Mouse (Mus musculus) lung, adult 10 weeks (tissue): ENCODE results near the gene Ddx19a. TPM values are rescaled to one million over a fixed set of nuclear protein-coding genes. Genes with fewer than 3 reads are reported as not detected.

ENCODE experiments used
- polyA plus RNA-seq: library from polyadenylated mRNA; stranded (reverse); fragments of 350-450 nt; fragmentation: Illumina TruSeq; extraction: RNeasy Lipid Tissue Mini Kit (QIAGEN cat#74804); gene quantifications from one replicate; pipeline ENCODE4 v1.2.3, GENCODE M21; 2014; ENCODE audit warnings: low read depth, low replicate concordance; ENCODE audit not compliant: insufficient read depth

Ddx19a gene
- 18.5 TPM for polyA plus RNA-seq

GRCm38 (mm10) chr8:110997547-110998531 is at the start of gene Ddx19a:
Ddx19a (minus strand) TSS chr8:110997800.

GRCm38 (mm10) chr8:111032916-111033315 is 35.3 kb upstream of the Ddx19a start, which contains the start of gene Aars:
Aars (plus strand) TSS chr8:111033144.

GRCm38 (mm10) chr8:111031572-111031971 is 34.0 kb upstream of the Ddx19a start, which contains the start of gene Ddx19b:
Ddx19b (minus strand) TSS chr8:111031751.

Other genes with a start within 250 kb of the Ddx19a start
- 13.5 TPM for gene Il34, start 191.9 kb downstream of the Ddx19a start, polyA plus RNA-seq
- gene Cog4, start 151.2 kb downstream of the Ddx19a start, polyA plus RNA-seq: 21.9 TPM
- 20.4 TPM for gene Sf3b3, start 151.0 kb downstream of the Ddx19a start, polyA plus RNA-seq
- gene Fuk, start 95.3 kb downstream of the Ddx19a start, polyA plus RNA-seq: 4.0 TPM
- gene St3gal2, start 77.9 kb downstream of the Ddx19a start, polyA plus RNA-seq: 12.6 TPM
- gene Ddx19b, start 34.0 kb upstream of the Ddx19a start, polyA plus RNA-seq: 3.5 TPM
- 17.0 TPM for gene Aars, start 35.3 kb upstream of the Ddx19a start, polyA plus RNA-seq
- gene Exosc6, start 58.5 kb upstream of the Ddx19a start, polyA plus RNA-seq: 0.71 TPM
- not detected for gene Clec18a, start 94.6 kb upstream of the Ddx19a start, polyA plus RNA-seq
- 2.0 TPM for gene Pdpr, start 96.8 kb upstream of the Ddx19a start, polyA plus RNA-seq